Mouse (Mus musculus): ENCODE measurements at regions not wholly inside any gene's neighbourhood (a gene's known extent, or its start where the extent isn't known, plus 50 kb on each side); places are given as distances from the start of the nearest gene placed in this dataset.

- TF ChIP-seq CTCF (IDR thresholded peaks at IDR 0.05; ENCODE audit: low read depth), result no peak
- Histone ChIP-seq H3K36me3 (ENCODE audit: insufficient read depth) (no peaks in the 10 kb centered on the region), H3K4me1 (ENCODE audit: insufficient read depth) (peaks cover 5% of the 10 kb centered on the region), H3K9ac (no peak overlapping the region), H3K4me3 (ENCODE audit: low read depth, low read length) (no peak overlapping the region), H3K9me3 (ENCODE audit: low read depth, low read length) (no peaks in the 10 kb centered on the region), H3K27ac (ENCODE audit: low read depth) (no peak overlapping the region), H3K4me2 (no peak overlapping the region), H3K27me3 (ENCODE audit: insufficient read depth, low read length) (no peaks in the 10 kb centered on the region)
- ATAC-seq (ENCODE audit: insufficient read depth) (peak; percentile 78), DNase-seq (peak; percentile 94)
- 31% methylated on average over 1 of the region's 1 CpGs for WGBS
Observed at GRCm38 (mm10) chr1:81677768-81678400, 555.0 kb upstream of the Gm9747 start.

GRCm38 (mm10) chr1:81696129-81696528 is 536.8 kb upstream of the Gm9747 start:
- Histone ChIP-seq H3K4me2 (no peak overlapping the region), H3K4me3 (ENCODE audit: low read depth, low read length) (no peak overlapping the region), H3K27ac (ENCODE audit: low read depth) (no peak overlapping the region), H3K9me3 (ENCODE audit: low read depth, low read length) (no peaks in the 10 kb centered on the region), H3K36me3 (ENCODE audit: insufficient read depth) (no peaks in the 10 kb centered on the region), H3K9ac (no peak overlapping the region), H3K27me3 (ENCODE audit: insufficient read depth, low read length) (no peaks in the 10 kb centered on the region), H3K4me1 (ENCODE audit: insufficient read depth) (no peaks in the 10 kb centered on the region)
- DNase-seq (no peak), ATAC-seq (ENCODE audit: insufficient read depth) (no peak)
- no peak for TF ChIP-seq CTCF (IDR thresholded peaks at IDR 0.05; ENCODE audit: low read depth)

- H3K27ac ChIP-seq (ENCODE audit: low read depth), result no peak overlapping the region
- no peak for ATAC-seq (ENCODE audit: insufficient read depth)
- WGBS, result 86% methylated on average over 4 of the region's 4 CpGs
Observed at GRCm38 (mm10) chr1:81709169-81709568, 523.7 kb upstream of the Gm9747 start.

GRCm38 (mm10) chr1:81717091-81717490 is 515.8 kb upstream of the Gm9747 start:
- Histone ChIP-seq H3K9me3 (ENCODE audit: low read depth, low read length) (no peaks in the 10 kb centered on the region), H3K4me1 (ENCODE audit: insufficient read depth) (no peaks in the 10 kb centered on the region), H3K4me2 (no peak overlapping the region), H3K9ac (no peak overlapping the region), H3K4me3 (ENCODE audit: low read depth, low read length) (no peak overlapping the region), H3K36me3 (ENCODE audit: insufficient read depth) (no peaks in the 10 kb centered on the region), H3K27me3 (ENCODE audit: insufficient read depth, low read length) (no peaks in the 10 kb centered on the region), H3K27ac (ENCODE audit: low read depth) (no peak overlapping the region)
- ATAC-seq (ENCODE audit: insufficient read depth), result no peak
- WGBS, result 83% methylated on average over 6 of the region's 6 CpGs
- no peak for DNase-seq
- no peak for TF ChIP-seq CTCF (IDR thresholded peaks at IDR 0.05; ENCODE audit: low read depth)

More at GRCm38 (mm10) chr1:81709169-81709568, 523.7 kb upstream of the Gm9747 start:
- Histone ChIP-seq H3K9ac (no peak overlapping the region), H3K36me3 (ENCODE audit: insufficient read depth) (no peaks in the 10 kb centered on the region), H3K4me3 (ENCODE audit: low read depth, low read length) (no peak overlapping the region), H3K4me1 (ENCODE audit: insufficient read depth) (no peaks in the 10 kb centered on the region), H3K4me2 (no peak overlapping the region), H3K9me3 (ENCODE audit: low read depth, low read length) (no peaks in the 10 kb centered on the region), H3K27me3 (ENCODE audit: insufficient read depth, low read length) (no peaks in the 10 kb centered on the region)
- TF ChIP-seq CTCF (IDR thresholded peaks at IDR 0.05; ENCODE audit: low read depth), result no peak
- DNase-seq, result peak; percentile 5

GRCm38 (mm10) chr1:81718233-81718632 is 514.7 kb upstream of the Gm9747 start:
- no peaks in the 10 kb centered on the region for H3K9me3 ChIP-seq (ENCODE audit: low read depth, low read length)
- ATAC-seq (ENCODE audit: insufficient read depth), result peak; percentile 41; the same call in 1 of the 2 replicates
- no peak overlapping the region for H3K9ac ChIP-seq
- no peak for TF ChIP-seq CTCF (IDR thresholded peaks at IDR 0.05; ENCODE audit: low read depth)
- no peak overlapping the region for H3K4me2 ChIP-seq
- DNase-seq, result peak; percentile 54
- no peaks in the 10 kb centered on the region for H3K4me1 ChIP-seq (ENCODE audit: insufficient read depth)
- H3K4me3 ChIP-seq (ENCODE audit: low read depth, low read length), result no peak overlapping the region
- H3K27ac ChIP-seq (ENCODE audit: low read depth), result peak overlapping the region; percentile 78
- no peaks in the 10 kb centered on the region for H3K27me3 ChIP-seq (ENCODE audit: insufficient read depth, low read length)
- no peaks in the 10 kb centered on the region for H3K36me3 ChIP-seq (ENCODE audit: insufficient read depth)

- Histone ChIP-seq H3K27ac (ENCODE audit: low read depth) (no peak overlapping the region), H3K4me2 (no peak overlapping the region), H3K9me3 (ENCODE audit: low read depth, low read length) (no peaks in the 10 kb centered on the region), H3K4me3 (ENCODE audit: low read depth, low read length) (no peak overlapping the region), H3K36me3 (ENCODE audit: insufficient read depth) (no peaks in the 10 kb centered on the region), H3K27me3 (ENCODE audit: insufficient read depth, low read length) (no peaks in the 10 kb centered on the region), H3K9ac (no peak overlapping the region), H3K4me1 (ENCODE audit: insufficient read depth) (no peaks in the 10 kb centered on the region)
- no peak for DNase-seq
- no peak for ATAC-seq (ENCODE audit: insufficient read depth)
- WGBS, result 82% methylated on average over 2 of the region's 2 CpGs
- no peak for TF ChIP-seq CTCF (IDR thresholded peaks at IDR 0.05; ENCODE audit: low read depth)
Observed at GRCm38 (mm10) chr1:81724859-81725258, 508.1 kb upstream of the Gm9747 start.

GRCm38 (mm10) chr1:81726268-81727132 is 506.4 kb upstream of the Gm9747 start:
- ATAC-seq (ENCODE audit: insufficient read depth) (no peak), DNase-seq (no peak)
- 91% methylated on average over 2 of the region's 2 CpGs for WGBS
- no peaks in the 10 kb centered on the region for H3K36me3 ChIP-seq (ENCODE audit: insufficient read depth)
- no peak overlapping the region for H3K4me3 ChIP-seq (ENCODE audit: low read depth, low read length)
- TF ChIP-seq CTCF (IDR thresholded peaks at IDR 0.05; ENCODE audit: low read depth), result no peak
- H3K9ac ChIP-seq, result no peak overlapping the region
- H3K27ac ChIP-seq (ENCODE audit: low read depth), result no peak overlapping the region
- no peaks in the 10 kb centered on the region for H3K27me3 ChIP-seq (ENCODE audit: insufficient read depth, low read length)
- no peaks in the 10 kb centered on the region for H3K9me3 ChIP-seq (ENCODE audit: low read depth, low read length)
- H3K4me1 ChIP-seq (ENCODE audit: insufficient read depth), result no peaks in the 10 kb centered on the region
- no peak overlapping the region for H3K4me2 ChIP-seq
